Mouse (Mus musculus) monocyte, adult 5-6 weeks (primary cell): ENCODE data around the gene Atxn1. TPM values are rescaled to one million over a fixed set of nuclear protein-coding genes. Genes with fewer than 3 reads are reported as not detected.
A peak's percentile ranks its signal among the peaks of the same experiment; 100 is the strongest.

Experiments
- ATAC-seq: fragments of 153-309, 156-312 bp; replicated peaks from 2 replicates; pipeline ENCODE4 v1.8.0; 2017; ENCODE audit warnings: mild to moderate bottlenecking; ENCODE audit not compliant: low TSS enrichment, insufficient number of reproducible peaks, severe bottlenecking, poor library complexity, low FRiP score
- total RNA-seq: library from RNA; stranded (forward); fragments of 200-1000, 200-491, 200-594 nt; gene quantifications from 3 replicates; pipeline ENCODE4 v1.2.3, GENCODE M21; 2017

Gene Atxn1
- total RNA-seq, 1 experiment from 2014 or later: 18.5 TPM

DNA sequence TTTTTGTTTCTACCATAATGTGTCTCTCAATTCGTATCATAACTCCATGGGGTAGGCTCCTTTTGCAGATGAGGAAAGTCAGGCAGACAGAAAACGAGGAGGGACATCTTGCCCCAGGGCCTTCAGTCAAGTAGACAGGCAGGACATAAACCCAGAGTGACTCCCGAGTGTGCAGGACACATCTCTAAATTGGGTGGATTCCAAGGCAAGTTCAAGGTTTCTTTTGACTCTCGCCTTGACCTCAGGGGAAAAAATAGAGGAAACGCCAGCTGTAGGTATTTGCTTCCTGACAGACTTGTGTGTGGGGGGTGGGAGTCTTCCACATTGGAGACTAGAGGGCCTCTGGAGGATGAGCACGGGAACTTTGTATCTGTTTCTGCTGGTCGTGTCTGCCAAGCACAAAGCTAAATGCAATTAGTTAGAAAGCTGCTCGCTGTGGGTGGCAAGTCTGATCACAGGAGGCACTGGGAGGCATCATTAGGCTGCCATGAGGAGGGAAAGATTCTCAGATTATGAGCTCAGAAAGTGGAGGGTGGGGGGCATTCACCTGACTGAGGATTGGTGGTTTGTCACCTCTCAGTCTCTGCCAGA is 449.9 kb downstream of the Atxn1 start:
- ATAC-seq: no peak

- ATAC-seq: no peak
Measured at GRCm38 (mm10) chr13:45514115-45514514, 450.7 kb downstream of the Atxn1 start.

DNA sequence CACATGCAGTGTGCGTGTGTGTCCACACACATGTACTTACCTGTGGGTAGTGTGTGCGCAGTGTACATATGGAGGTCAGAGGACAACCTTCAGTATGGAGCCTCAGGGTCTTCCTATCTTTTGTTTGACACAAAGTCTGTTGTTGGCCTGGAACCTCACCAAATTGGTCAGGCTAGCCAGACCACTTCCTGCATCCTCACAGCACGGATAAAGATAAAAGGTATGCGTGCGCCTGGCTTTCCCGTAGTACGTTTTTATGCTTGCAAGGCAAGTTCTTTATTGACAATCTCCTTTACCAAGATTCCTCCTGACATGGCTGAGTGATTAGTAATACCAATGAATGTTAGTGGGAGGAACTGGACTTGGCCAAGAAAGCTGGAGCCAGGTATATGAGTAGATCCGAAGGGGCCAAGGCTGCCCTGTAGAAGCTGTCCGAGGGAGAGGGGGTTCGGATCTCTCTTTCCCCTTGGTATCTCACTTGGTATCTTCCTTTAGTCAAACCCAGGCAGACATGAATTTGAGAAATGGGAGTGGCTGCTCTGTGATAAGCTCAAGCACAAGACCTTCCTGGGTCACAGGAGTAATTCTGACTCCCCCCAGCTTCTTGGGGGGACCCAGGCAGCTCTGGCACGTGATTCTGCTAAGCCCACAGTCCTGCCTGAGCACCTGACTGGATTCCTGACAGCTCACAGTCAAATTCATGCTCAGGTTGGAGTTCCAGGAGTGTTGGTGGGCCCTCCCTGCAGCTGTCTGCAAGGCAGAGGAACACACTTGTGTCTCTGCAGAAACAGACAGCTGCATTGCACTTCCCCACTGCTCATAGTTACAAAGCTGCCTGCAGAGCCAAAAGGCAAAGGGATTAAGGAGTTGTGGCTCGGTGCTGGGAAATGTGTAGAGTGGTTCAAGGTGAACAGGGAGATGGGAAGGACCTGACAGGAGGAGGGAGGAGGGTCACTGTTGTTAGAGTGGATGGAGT is 451.5 kb downstream of the Atxn1 start:
- ATAC-seq: no peak

- no peak for ATAC-seq
Measured at GRCm38 (mm10) chr13:45512531-45512930, 452.3 kb downstream of the Atxn1 start.

- no peak for ATAC-seq
Measured at GRCm38 (mm10) chr13:45511706-45512435, 452.9 kb downstream of the Atxn1 start.

DNA sequence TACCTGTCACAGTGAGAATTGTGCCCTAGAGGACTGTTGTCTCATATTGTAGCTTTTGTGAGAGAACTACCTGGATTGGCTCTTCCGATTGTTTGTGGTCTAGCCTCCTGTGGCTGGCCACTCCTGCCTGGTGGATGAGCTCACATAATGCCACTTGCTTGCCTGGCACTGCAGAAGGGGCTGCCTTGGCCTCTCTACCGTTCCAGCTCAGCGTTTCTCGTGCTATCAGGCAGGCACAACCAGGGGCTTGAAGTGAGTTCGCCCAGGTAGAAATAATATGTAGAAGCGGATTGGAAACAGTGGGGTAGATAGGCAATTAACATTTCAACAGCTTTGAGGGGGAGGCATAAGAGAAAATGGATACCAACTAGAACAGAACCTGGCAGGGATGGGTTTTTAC is 455.4 kb downstream of the Atxn1 start:
- ATAC-seq: no peak

GRCm38 (mm10) chr13:45508495-45508894 is 456.3 kb downstream of the Atxn1 start:
- ATAC-seq: no peak

- 0 out of 2 replicates have a peak, but pooled peaks have one; percentile 28 for ATAC-seq
Measured at GRCm38 (mm10) chr13:45507274-45508229, 457.3 kb downstream of the Atxn1 start, which contains the start of gene Gmpr. TSS of gene Gmpr (plus strand) at chr13:45507444.

- no peak for ATAC-seq
Measured at GRCm38 (mm10) chr13:45505546-45505945, 459.3 kb downstream of the Atxn1 start.

- ATAC-seq: no peak
Measured at GRCm38 (mm10) chr13:45502791-45503190, 462.0 kb downstream of the Atxn1 start.

- ATAC-seq: no peak
Measured at GRCm38 (mm10) chr13:45499906-45500305, 464.9 kb downstream of the Atxn1 start.
